Mouse (Mus musculus): ENCODE measurements around the gene A3galt2. TPM values are rescaled to one million over a fixed set of nuclear protein-coding genes. Genes with fewer than 3 reads are reported as not detected.

The A3galt2 gene
- total RNA-seq, 1 experiment from 2014 or later = 0.27 TPM

GRCm38 (mm10) chr4:128796788-128797187, 41.6 kb downstream of the A3galt2 start:
- DNase-seq = no peak

GRCm38 (mm10) chr4:128801675-128802465, 46.7 kb downstream of the A3galt2 start:
- no peak for DNase-seq

GRCm38 (mm10) chr4:128803569-128803968, 48.4 kb downstream of the A3galt2 start:
- no peak for DNase-seq

GRCm38 (mm10) chr4:128804426-128805149, 49.4 kb downstream of the A3galt2 start:
- DNase-seq = no peak

- peak; percentile 39 for DNase-seq
Measured at GRCm38 (mm10) chr4:128805150-128806042, 50.2 kb downstream of the A3galt2 start.

GRCm38 (mm10) chr4:128806043-128806826, 51.1 kb downstream of the A3galt2 start, which contains the start of gene Zfp362:
Gene Zfp362 (minus strand): TSS chr4:128806045.
- DNase-seq = peak; percentile 54

- DNase-seq = peak; percentile 80
Measured at GRCm38 (mm10) chr4:128806827-128807179, 51.6 kb downstream of the A3galt2 start.

- DNase-seq = peak; percentile 69
Measured at GRCm38 (mm10) chr4:128811382-128812056, 56.4 kb downstream of the A3galt2 start.

- DNase-seq = no peak
Measured at GRCm38 (mm10) chr4:128817011-128817410, 61.8 kb downstream of the A3galt2 start.

Other genes starting within 250 kb of the A3galt2 start
- 7.8 and 10.7 TPM in 2 replicates for gene Zscan20, start 145.3 kb upstream of the A3galt2 start, total RNA-seq (2021)
- 0.33 and 0.38 TPM in 2 replicates for gene Tlr12, start 136.7 kb upstream of the A3galt2 start, total RNA-seq (2021)
- gene Phc2, start 100.7 kb upstream of the A3galt2 start, total RNA-seq (2021) = 67.8 and 70.3 TPM in 2 replicates
- gene Zfp362, start 50.7 kb downstream of the A3galt2 start, total RNA-seq (2021) = 30.3 and 38.6 TPM in 2 replicates
- gene Trim62, start 128.2 kb downstream of the A3galt2 start, total RNA-seq (2021) = 14.3 and 17.9 TPM in 2 replicates
- 36.0 and 44.8 TPM in 2 replicates for gene Azin2, start 207.1 kb downstream of the A3galt2 start, total RNA-seq (2021)
- gene Ak2, start 236.6 kb downstream of the A3galt2 start, total RNA-seq (2021) = 121 and 128 TPM in 2 replicates